Mouse (Mus musculus): ENCODE data around the gene Lrch4. TPM values are rescaled to one million over a fixed set of nuclear protein-coding genes. Genes with fewer than 3 reads are reported as not detected.

Lrch4 gene
- polyA plus RNA-seq, 1 experiment from 2014 or later: 16.0 TPM

DNA sequence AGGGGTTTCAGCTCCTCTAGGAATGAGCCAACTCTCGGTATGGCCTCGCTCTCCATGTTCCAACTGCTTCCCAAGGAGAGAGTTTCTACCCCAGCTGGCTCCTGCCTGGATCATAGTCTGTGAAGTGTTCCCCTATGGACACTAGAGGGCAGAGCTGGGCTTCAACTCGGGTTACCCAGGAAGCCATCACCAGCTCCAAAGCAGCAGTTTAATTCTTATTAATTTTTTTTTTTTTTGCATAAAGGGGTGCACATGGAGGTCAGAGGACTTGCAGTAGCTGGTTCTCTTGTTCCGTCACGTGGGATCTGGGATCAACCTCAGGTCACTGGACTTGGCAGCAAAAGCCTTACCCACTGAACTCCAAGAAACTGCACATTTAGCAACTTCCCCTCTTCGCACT lies 28.1 kb downstream of the Lrch4 start:
- peak; percentile 68 for ATAC-seq (ENCODE audit: low FRiP score)

GRCm38 (mm10) chr5:137660064-137660688 lies 31.3 kb downstream of the Lrch4 start:
- ATAC-seq (ENCODE audit: low FRiP score): no peak
- H3K4me1 ChIP-seq: 0 out of 2 replicates have a peak, but pooled peaks cover 4% of the 10 kb centered on the region
- H3K4me2 ChIP-seq: no peak overlapping the region
- peaks cover 60% of the 10 kb centered on the region for H3K36me3 ChIP-seq
- no peak overlapping the region for H3K4me3 ChIP-seq (replicated peaks)
- no peaks in the 10 kb centered on the region for H3K9me3 ChIP-seq (replicated peaks)
- H3K27me3 ChIP-seq (replicated peaks): no peaks in the 10 kb centered on the region
- 91% methylated on average over 6 of the region's 6 CpGs for WGBS
- H3K27ac ChIP-seq (replicated peaks): no peak overlapping the region
- no peak overlapping the region for H3K9ac ChIP-seq (replicated peaks)

More for the DNA sequence above, 28.1 kb downstream of the Lrch4 start:
- no peak overlapping the region for H3K9ac ChIP-seq (replicated peaks)
- peaks cover 49% of the 10 kb centered on the region for H3K36me3 ChIP-seq
- H3K4me3 ChIP-seq (replicated peaks): no peak overlapping the region
- H3K4me2 ChIP-seq: no peak overlapping the region
- H3K27ac ChIP-seq (replicated peaks): peak overlapping the region; percentile 61
- peaks cover 10% of the 10 kb centered on the region; the same call in 1 of the 2 replicates for H3K4me1 ChIP-seq
- H3K9me3 ChIP-seq (replicated peaks): no peaks in the 10 kb centered on the region
- H3K27me3 ChIP-seq (replicated peaks): no peaks in the 10 kb centered on the region
- 28% methylated on average over 6 of the region's 6 CpGs for WGBS

DNA sequence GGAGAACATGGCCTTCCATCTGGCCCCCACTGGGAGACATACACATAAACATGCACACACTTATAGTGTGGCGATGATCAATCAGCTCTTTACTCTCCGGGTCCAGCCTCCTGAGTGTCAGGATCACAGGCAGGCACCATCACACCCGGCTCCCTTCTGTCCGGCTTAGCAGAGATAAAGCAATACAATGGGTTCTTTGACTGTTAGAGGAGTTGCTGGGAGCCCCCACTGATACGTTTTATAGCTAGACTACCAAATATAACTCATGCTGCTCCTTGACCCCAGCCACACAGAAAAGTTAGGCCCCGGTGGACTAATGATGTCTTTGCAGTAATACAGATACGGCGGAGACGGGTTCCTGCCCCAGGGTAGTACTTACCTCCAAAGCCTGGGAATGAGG lies 34.1 kb downstream of the Lrch4 start:
- no peaks in the 10 kb centered on the region for H3K9me3 ChIP-seq (replicated peaks)
- 62% methylated on average over 9 of the region's 9 CpGs for WGBS
- H3K27me3 ChIP-seq (replicated peaks): no peaks in the 10 kb centered on the region
- peaks cover 72% of the 10 kb centered on the region for H3K36me3 ChIP-seq
- no peak overlapping the region for H3K9ac ChIP-seq (replicated peaks)
- no peak overlapping the region for H3K27ac ChIP-seq (replicated peaks)
- no peaks in the 10 kb centered on the region for H3K4me1 ChIP-seq
- no peak for ATAC-seq (ENCODE audit: low FRiP score)
- H3K4me3 ChIP-seq (replicated peaks): no peak overlapping the region
- H3K4me2 ChIP-seq: no peak overlapping the region

GRCm38 (mm10) chr5:137668971-137669370 lies 40.0 kb downstream of the Lrch4 start:
- no peak overlapping the region for H3K27ac ChIP-seq (replicated peaks)

DNA sequence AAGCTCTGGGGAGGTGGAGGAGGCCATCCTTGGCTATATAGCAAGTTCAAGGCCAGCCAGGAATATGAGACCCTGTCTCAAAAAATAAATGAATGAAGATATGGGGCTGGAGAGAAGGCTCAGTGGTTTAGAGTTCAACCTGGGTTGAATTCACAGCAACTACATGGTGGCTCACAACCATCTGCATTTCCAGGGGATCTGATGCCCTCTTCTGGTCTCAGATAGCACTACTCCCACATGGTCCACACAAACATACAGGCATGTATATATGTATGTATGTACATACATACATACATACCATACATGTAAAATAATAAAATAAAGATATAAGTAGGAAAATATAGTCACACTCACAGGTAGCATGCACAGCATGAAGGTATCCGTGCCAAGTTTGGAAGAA lies 41.3 kb downstream of the Lrch4 start:
- Histone ChIP-seq H3K4me2 (no peak overlapping the region), H3K9me3 (replicated peaks) (no peaks in the 10 kb centered on the region), H3K27me3 (replicated peaks) (no peaks in the 10 kb centered on the region), H3K9ac (replicated peaks) (no peak overlapping the region), H3K27ac (replicated peaks) (no peak overlapping the region), H3K4me3 (replicated peaks) (no peak overlapping the region), H3K4me1 (peaks cover 12% of the 10 kb centered on the region), H3K36me3 (peaks cover 24% of the 10 kb centered on the region)
- WGBS: 86% methylated on average over 1 of the region's 1 CpGs
- ATAC-seq (ENCODE audit: low FRiP score): no peak

More at GRCm38 (mm10) chr5:137668971-137669370, 40.0 kb downstream of the Lrch4 start:
- H3K27me3 ChIP-seq (replicated peaks): no peaks in the 10 kb centered on the region
- H3K36me3 ChIP-seq: peaks cover 28% of the 10 kb centered on the region
- H3K9ac ChIP-seq (replicated peaks): no peak overlapping the region
- 63% methylated on average over 10 of the region's 10 CpGs for WGBS
- no peak overlapping the region for H3K4me3 ChIP-seq (replicated peaks)
- H3K4me2 ChIP-seq: no peak overlapping the region
- ATAC-seq (ENCODE audit: low FRiP score): no peak
- peaks cover 12% of the 10 kb centered on the region for H3K4me1 ChIP-seq
- H3K9me3 ChIP-seq (replicated peaks): no peaks in the 10 kb centered on the region

DNA sequence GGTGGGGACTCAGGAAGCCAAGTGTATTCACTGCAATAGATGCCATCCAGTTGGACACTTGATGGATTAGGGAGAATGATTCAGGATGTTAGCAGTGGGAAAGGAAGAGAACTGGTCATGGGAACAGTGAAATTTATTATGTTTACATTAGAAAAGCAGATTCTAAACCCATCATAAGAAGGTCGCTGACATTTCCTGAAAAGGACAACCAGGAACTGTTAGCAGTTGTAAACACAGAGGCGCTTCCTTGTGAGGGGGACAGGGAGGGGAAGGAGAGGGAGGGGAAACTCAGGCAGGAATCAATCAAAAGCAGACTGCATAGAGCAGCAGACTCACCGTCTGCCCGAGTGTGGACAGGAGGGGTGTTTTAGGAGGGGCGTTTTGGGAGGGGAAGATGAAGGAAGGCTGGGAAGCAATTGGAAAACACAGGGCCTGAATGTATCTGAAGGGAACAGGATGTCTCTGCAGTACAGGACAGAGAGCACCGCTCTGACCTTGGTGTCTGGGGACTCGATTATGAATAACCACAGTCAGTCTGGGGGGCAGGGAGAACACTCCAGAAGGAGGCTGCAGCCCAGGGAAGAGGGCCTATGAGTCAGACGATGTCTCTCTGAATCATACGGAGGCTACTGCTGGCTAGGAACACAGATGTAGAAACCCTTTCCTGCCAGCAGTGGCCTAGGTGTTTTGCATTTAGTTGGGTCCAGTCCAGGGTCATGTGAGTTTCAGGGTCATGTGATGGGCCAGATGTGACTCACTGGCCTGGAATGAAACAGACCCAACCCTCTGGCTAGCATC lies 42.7 kb downstream of the Lrch4 start:
- no peak for ATAC-seq (ENCODE audit: low FRiP score)
- Histone ChIP-seq H3K27ac (replicated peaks) (peak overlapping the region; percentile 51), H3K27me3 (replicated peaks) (no peaks in the 10 kb centered on the region), H3K9ac (replicated peaks) (no peak overlapping the region), H3K9me3 (replicated peaks) (no peaks in the 10 kb centered on the region), H3K36me3 (peaks cover 15% of the 10 kb centered on the region), H3K4me2 (no peak overlapping the region; the same call in 1 of the 2 replicates), H3K4me3 (replicated peaks) (no peak overlapping the region), H3K4me1 (peaks cover 12% of the 10 kb centered on the region)
- WGBS: 41% methylated on average over 9 of the region's 9 CpGs

DNA sequence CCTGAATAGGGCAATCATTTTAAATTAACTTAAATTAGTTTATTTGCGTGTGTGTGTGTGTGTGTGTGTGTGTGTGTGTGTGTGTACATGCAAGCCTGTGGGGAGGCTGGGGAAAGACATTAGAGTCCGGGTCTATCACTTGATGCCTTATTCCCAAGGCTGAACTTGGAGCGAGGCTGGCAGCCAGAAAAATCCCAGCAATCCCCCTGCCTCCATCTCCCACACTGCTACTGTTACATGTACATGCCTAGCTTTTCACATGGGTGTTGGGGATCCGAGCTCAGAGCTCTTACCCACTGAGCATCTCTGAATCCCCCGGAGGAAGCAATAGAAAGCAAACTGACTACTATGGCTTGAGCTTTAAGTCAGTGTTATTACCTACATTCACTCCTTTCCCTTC lies 43.4 kb downstream of the Lrch4 start:
- 73% methylated on average over 5 of the region's 5 CpGs for WGBS
- H3K27ac ChIP-seq (replicated peaks): peak overlapping the region; percentile 51; the same call in 1 of the 2 replicates
- no peak for ATAC-seq (ENCODE audit: low FRiP score)

GRCm38 (mm10) chr5:137673015-137673414 lies 44.1 kb downstream of the Lrch4 start:
- Histone ChIP-seq H3K27ac (replicated peaks) (no peak overlapping the region), H3K9me3 (replicated peaks) (no peaks in the 10 kb centered on the region), H3K4me1 (peaks cover 12% of the 10 kb centered on the region), H3K36me3 (peaks cover 10% of the 10 kb centered on the region; the same call in 1 of the 2 replicates), H3K9ac (replicated peaks) (no peak overlapping the region), H3K4me2 (no peak overlapping the region), H3K27me3 (replicated peaks) (no peaks in the 10 kb centered on the region), H3K4me3 (replicated peaks) (no peak overlapping the region)
- WGBS: 95% methylated on average over 6 of the region's 6 CpGs
- ATAC-seq (ENCODE audit: low FRiP score): no peak

More for the DNA sequence above, 43.4 kb downstream of the Lrch4 start:
- Histone ChIP-seq H3K9me3 (replicated peaks) (no peaks in the 10 kb centered on the region), H3K36me3 (peaks cover 10% of the 10 kb centered on the region), H3K4me1 (peaks cover 12% of the 10 kb centered on the region), H3K27me3 (replicated peaks) (no peaks in the 10 kb centered on the region), H3K4me2 (no peak overlapping the region), H3K9ac (replicated peaks) (no peak overlapping the region), H3K4me3 (replicated peaks) (no peak overlapping the region)

GRCm38 (mm10) chr5:137674786-137675185 lies 45.9 kb downstream of the Lrch4 start:
- 97% methylated on average over 8 of the region's 8 CpGs for WGBS
- H3K4me3 ChIP-seq (replicated peaks): no peak overlapping the region
- no peak overlapping the region for H3K9ac ChIP-seq (replicated peaks)
- peaks cover 10% of the 10 kb centered on the region; the same call in 1 of the 2 replicates for H3K36me3 ChIP-seq
- no peak overlapping the region for H3K27ac ChIP-seq (replicated peaks)
- no peak overlapping the region for H3K4me2 ChIP-seq
- peaks cover 12% of the 10 kb centered on the region for H3K4me1 ChIP-seq
- H3K27me3 ChIP-seq (replicated peaks): no peaks in the 10 kb centered on the region
- no peaks in the 10 kb centered on the region for H3K9me3 ChIP-seq (replicated peaks)
- no peak for ATAC-seq (ENCODE audit: low FRiP score)

- H3K36me3 ChIP-seq: peaks cover 10% of the 10 kb centered on the region; the same call in 1 of the 2 replicates
- no peak for ATAC-seq (ENCODE audit: low FRiP score)
- no peak overlapping the region for H3K4me3 ChIP-seq (replicated peaks)
- H3K4me2 ChIP-seq: no peak overlapping the region
- no peak overlapping the region for H3K27ac ChIP-seq (replicated peaks)
- no peaks in the 10 kb centered on the region for H3K27me3 ChIP-seq (replicated peaks)
- peaks cover 9% of the 10 kb centered on the region for H3K4me1 ChIP-seq
- no peak overlapping the region for H3K9ac ChIP-seq (replicated peaks)
- H3K9me3 ChIP-seq (replicated peaks): no peaks in the 10 kb centered on the region
- WGBS: 95% methylated on average over 8 of the region's 8 CpGs
Observed at GRCm38 (mm10) chr5:137677859-137678258, 48.9 kb downstream of the Lrch4 start.

DNA sequence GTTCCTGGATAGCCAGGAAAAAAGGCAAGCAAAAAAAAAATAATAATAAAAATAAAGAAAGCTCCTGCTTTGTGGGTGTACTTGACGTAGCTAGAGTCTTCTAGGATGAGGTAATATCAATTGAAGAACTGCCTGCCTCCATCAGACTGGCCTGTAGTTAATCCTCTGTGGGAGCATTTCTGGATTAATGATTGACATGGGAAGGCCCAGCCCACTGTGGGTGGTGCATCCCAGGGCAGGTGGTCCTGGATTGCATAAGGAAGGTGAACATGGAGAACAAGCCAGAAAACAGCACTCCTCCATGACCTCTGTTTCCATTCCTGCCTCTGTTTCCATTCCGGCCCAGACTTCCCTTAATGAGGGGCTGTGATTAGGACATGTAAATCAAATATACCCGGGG lies 49.8 kb downstream of the Lrch4 start:
- peaks cover 18% of the 10 kb centered on the region for H3K4me1 ChIP-seq
- H3K9me3 ChIP-seq (replicated peaks): no peaks in the 10 kb centered on the region
- H3K4me3 ChIP-seq (replicated peaks): no peak overlapping the region
- H3K4me2 ChIP-seq: no peak overlapping the region
- WGBS: 81% methylated on average over 3 of the region's 3 CpGs
- H3K27ac ChIP-seq (replicated peaks): no peak overlapping the region
- H3K9ac ChIP-seq (replicated peaks): no peak overlapping the region
- no peak for ATAC-seq (ENCODE audit: low FRiP score)
- peaks cover 10% of the 10 kb centered on the region; the same call in 1 of the 2 replicates for H3K36me3 ChIP-seq
- H3K27me3 ChIP-seq (replicated peaks): no peaks in the 10 kb centered on the region

GRCm38 (mm10) chr5:137679726-137680125 lies 50.8 kb downstream of the Lrch4 start:
- no peak overlapping the region for H3K9ac ChIP-seq (replicated peaks)
- ATAC-seq (ENCODE audit: low FRiP score): no peak
- H3K36me3 ChIP-seq: peaks cover 7% of the 10 kb centered on the region; the same call in 1 of the 2 replicates
- H3K27ac ChIP-seq (replicated peaks): no peak overlapping the region
- H3K27me3 ChIP-seq (replicated peaks): no peaks in the 10 kb centered on the region
- H3K4me2 ChIP-seq: no peak overlapping the region
- peaks cover 19% of the 10 kb centered on the region for H3K4me1 ChIP-seq
- H3K4me3 ChIP-seq (replicated peaks): no peak overlapping the region
- H3K9me3 ChIP-seq (replicated peaks): no peaks in the 10 kb centered on the region
- 92% methylated on average over 4 of the region's 4 CpGs for WGBS

Measured in neural tube, embryonic 15.5 days (tissue).